Mouse (Mus musculus) B cell, adult (primary cell): ENCODE data around the gene Thrap3. TPM values are rescaled to one million over a fixed set of nuclear protein-coding genes. Genes with fewer than 3 reads are reported as not detected.

ENCODE experiments used
- total RNA-seq: library from RNA; stranded (reverse); gene quantifications from 4 replicates; pipeline ENCODE4 v1.2.4, GENCODE M21; 2023; ENCODE audit not compliant: inconsistent age

The Thrap3 gene
- total RNA-seq = 536 to 621 TPM (median 609 TPM) in 4 replicates

DNA sequence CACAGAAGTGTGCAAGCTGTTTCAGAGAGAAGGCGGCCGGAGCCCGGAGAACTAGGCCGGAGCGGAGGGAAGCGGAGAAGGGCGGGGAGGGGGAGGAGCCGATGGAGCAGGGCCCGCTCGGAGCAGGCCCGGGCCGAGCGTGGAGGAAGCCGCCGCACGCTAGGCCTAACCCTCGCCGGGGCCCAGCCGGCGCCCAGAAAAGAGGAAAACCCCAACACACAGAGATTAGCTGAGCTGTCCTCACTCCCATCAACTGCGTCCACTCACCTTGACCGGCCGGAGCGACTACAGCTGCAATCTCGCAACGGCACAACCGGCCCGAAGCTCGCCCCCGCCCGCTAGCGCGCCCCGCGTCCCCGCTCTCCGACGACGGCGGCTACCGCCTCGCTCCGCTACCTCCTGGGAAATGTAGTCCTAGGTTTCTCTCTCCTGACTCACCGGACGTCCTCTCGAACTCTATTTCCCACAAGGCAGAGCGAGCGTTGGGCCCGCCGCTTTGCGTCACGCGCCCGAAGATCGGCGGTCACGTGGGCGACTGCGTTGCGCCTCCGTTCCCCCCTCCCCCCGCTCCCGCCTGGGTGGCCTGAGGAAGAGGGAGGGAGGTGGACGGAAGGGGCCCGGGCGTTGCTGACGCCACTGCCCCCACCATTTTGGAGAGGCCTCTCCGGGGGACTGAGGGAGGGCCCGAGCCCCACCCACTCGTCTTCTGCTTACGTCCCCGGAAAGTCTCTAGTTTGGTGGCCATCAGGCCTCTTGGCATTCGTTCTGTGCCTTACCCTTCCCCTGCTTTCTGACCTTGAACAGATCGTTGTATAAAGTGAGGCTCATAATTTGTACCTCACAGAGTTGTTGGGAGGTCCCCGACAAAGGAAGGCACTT lies at the start of gene Thrap3:
Gene Thrap3 (minus strand): TSS at position 458 of the 879 bp plus-strand sequence.

DNA sequence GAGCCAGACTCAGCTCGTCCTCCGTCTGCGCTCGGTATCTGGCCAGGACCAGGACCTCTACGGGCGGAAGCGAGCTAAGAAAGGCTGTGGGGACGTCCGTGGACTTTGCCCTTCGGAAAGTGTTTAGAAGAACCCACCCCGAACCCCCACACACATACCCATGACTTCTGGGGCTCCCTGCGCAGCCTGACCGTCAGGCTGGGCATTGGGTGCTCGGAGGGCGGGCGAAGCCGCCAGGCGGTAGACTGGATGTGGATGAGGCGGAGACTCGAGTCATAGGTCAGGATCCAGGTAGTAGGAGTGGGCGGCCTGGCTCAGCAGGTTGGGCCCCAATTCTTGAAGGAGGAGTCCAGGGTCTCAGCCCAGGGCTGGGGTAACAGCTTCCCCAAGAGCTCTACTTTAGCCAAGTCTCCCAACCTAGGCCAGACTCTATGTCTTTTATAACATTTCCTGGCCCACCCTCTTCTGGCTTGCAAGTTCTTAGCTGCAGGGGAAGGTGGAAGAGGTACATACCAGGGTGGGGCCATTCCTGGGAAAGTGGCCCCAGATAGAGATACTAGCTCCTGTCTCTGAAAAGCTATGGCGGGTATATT lies 39.4 kb downstream of the Thrap3 start, which contains the start of gene Sh3d21:
Gene Sh3d21 (minus strand): TSS at position 425 of the 593 bp plus-strand sequence.

DNA sequence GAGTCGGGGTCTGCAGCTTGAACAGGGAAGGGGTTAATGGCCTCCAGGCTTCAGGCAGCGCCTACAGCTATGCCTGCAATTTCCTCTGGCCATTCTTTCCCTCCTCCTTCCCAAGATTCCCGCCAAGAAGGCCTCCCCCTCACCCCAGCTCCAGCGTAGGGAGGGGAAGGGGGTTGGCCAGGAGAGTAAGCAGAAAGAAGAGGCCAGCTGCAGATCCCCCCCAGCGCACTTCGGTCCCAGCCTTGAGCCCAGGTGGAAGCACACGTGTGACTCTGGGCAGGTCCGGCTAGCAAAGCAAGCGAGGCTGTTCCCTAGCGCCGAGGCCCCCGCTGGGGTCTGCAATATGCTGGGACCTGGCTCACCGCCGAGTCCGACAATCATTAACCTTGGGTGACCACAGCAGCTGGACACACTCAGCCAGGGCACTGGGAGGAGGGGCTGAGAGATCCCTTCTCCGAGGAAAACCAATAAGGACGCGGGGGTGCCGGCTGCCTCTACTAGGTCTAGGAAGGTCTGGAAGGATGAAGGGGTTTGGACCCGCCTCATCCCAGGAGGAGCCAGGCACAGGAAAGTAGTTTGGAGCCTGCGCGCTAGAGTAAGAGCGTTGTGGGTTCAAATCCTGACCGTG lies 54.9 kb downstream of the Thrap3 start, which contains the start of gene Eva1b:
Gene Eva1b (plus strand): TSS at position 212 of the 628 bp plus-strand sequence.

Other genes starting within 250 kb of the Thrap3 start
- gene Csf3r, start 178.2 kb downstream of the Thrap3 start, total RNA-seq = 0.78 to 1.4 TPM (median 1.3 TPM) in 4 replicates
- 43.7 to 55.8 TPM (median 49.2 TPM) in 4 replicates for gene Mrps15, start 155.8 kb downstream of the Thrap3 start, total RNA-seq
- gene Oscp1, start 144.2 kb downstream of the Thrap3 start, total RNA-seq = 0.35 to 1.0 TPM in 2 of 4 replicates, not detected in the others
- 14.8 to 17.5 TPM (median 17.2 TPM) in 4 replicates for gene Lsm10, start 106.1 kb downstream of the Thrap3 start, total RNA-seq
- 40.2 to 44.7 TPM (median 40.4 TPM) in 4 replicates for gene Stk40, start 98.8 kb downstream of the Thrap3 start, total RNA-seq
- gene Eva1b, start 55.0 kb downstream of the Thrap3 start, total RNA-seq = 2.4 to 5.4 TPM (median 3.4 TPM) in 4 replicates
- 0.80 to 1.00 TPM (median 0.96 TPM) in 4 replicates for gene Sh3d21, start 39.3 kb downstream of the Thrap3 start, total RNA-seq
- 44.6 to 60.7 TPM (median 55.7 TPM) in 4 replicates for gene Map7d1, start 53.6 kb upstream of the Thrap3 start, total RNA-seq
- 40.2 to 46.6 TPM (median 44.6 TPM) in 4 replicates for gene Trappc3, start 59.6 kb upstream of the Thrap3 start, total RNA-seq
- not detected in 4 replicates for gene Col8a2, start 84.0 kb upstream of the Thrap3 start, total RNA-seq
- gene Adprhl2, start 118.9 kb upstream of the Thrap3 start, total RNA-seq = 33.3 to 45.0 TPM (median 39.4 TPM) in 4 replicates
- gene Tekt2, start 122.9 kb upstream of the Thrap3 start, total RNA-seq = not detected in 4 replicates
- 18.4 to 33.7 TPM (median 26.3 TPM) in 4 replicates for gene Ago3, start 226.8 kb upstream of the Thrap3 start, total RNA-seq